Mouse (Mus musculus) cortical plate, adult 2 months (tissue): Measurements from ENCODE around the gene Tssk6. TPM values are rescaled to one million over a fixed set of nuclear protein-coding genes. Genes with fewer than 3 reads are reported as not detected.

Source experiments
- H3K27ac ChIP-seq: fragments of 200-500 bp; 2 replicates; pipeline ENCODE4 v1.5.1; 2012; ENCODE audit warnings: low read length, control low read depth, inconsistent platforms; ENCODE audit not compliant: insufficient read depth
- H3K4me1 ChIP-seq: fragments of 200-500 bp; 2 replicates; pipeline ENCODE4 v1.6.1; 2011; ENCODE audit warnings: low read length; ENCODE audit not compliant: control insufficient read depth, insufficient read depth
- H3K4me3 ChIP-seq: fragments of 200-500 bp; 2 replicates; pipeline ENCODE4 v1.5.1; 2011; ENCODE audit warnings: mild to moderate bottlenecking, low read length, control low read depth; ENCODE audit not compliant: insufficient read depth
- CTCF ChIP-seq: fragments of 200-500 bp; IDR thresholded peaks from 2 replicates; pipeline ENCODE4 v1.5.1; 2011; ENCODE audit warnings: mild to moderate bottlenecking, control low read depth, low read length; ENCODE audit not compliant: insufficient read depth; ENCODE audit errors: extremely low read depth
- POLR2A ChIP-seq: fragments of 200-500 bp; IDR thresholded peaks from 2 replicates; pipeline ENCODE4 v1.6.1; 2011; ENCODE audit warnings: mild to moderate bottlenecking, low read length, control low read depth; ENCODE audit not compliant: insufficient read depth; ENCODE audit errors: extremely low read depth
- polyA plus RNA-seq: library from polyadenylated mRNA; depleted of rRNA; stranded (reverse); fragments of >200 nt; gene quantifications from 2 replicates; pipeline ENCODE4 v1.2.3, GENCODE M21; 2012; rRNA removed

Tssk6 gene
- 0.29 and 0.40 TPM in 2 replicates for polyA plus RNA-seq

DNA sequence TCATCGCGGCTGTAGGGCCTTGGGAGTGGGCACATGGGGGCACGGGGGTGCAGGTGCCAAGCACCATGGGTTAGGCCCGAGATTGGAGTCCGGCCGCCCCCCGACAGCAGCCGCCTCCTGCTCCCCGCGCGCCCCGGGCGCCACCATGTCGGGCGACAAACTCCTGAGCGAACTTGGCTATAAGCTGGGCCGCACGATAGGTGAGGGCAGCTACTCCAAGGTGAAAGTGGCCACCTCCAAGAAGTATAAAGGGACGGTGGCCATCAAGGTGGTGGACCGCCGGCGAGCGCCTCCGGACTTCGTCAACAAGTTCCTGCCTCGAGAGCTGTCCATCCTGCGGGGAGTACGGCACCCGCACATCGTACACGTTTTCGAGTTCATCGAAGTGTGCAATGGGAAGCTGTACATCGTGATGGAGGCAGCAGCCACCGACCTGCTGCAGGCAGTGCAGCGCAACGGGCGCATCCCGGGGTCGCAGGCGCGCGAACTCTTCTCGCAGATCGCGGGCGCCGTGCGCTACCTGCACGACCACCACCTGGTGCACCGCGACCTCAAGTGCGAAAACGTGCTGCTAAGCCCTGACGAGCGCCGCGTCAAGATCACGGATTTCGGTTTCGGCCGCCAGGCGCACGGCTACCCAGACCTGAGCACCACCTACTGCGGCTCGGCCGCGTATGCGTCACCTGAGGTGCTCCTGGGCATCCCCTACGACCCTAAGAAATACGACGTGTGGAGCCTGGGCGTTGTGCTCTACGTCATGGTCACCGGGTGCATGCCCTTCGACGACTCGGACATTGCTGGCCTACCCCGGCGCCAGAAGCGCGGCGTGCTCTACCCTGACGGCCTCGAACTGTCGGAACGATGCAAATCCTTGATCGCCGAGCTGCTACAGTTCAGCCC lies at the start of gene Tssk6, which contains the start of the genes Ndufa13 and Yjefn3:
Gene Tssk6, plus strand, starts transcription at position 22 of the 900 bp plus-strand sequence.
Gene Ndufa13, minus strand, starts transcription at position 396 of the 900 bp plus-strand sequence.
Gene Yjefn3, minus strand, starts transcription at position 550 of the 900 bp plus-strand sequence.
- Histone ChIP-seq H3K27ac (peak within 1 kb of the TSS; percentile 70), H3K4me3 (peak within 1 kb of the TSS; percentile 73), H3K4me1 (peaks cover 10% of the 10 kb centered on the region)
- no peak for TF ChIP-seq CTCF
- TF ChIP-seq POLR2A, result no peak

DNA sequence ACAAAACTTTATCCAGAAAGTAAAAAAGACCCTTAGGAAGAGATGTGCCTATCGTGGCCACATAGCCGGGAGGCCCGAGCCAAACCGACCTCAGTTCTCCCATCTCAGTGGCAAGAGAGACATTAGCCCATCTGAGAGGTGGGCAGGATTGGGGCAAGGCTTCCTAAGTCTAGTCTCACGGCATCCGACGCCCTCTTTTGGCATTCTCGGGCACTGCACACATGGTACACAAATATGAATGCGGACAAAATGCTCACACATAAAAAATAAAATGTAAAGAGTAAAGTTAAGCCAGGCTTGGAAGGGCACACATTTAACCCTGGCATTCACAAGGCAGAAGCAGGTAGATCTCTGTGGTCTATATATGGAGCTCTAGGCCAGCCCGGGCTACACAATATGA lies 48.1 kb upstream of the Tssk6 start:
- TF ChIP-seq POLR2A, result no peak
- TF ChIP-seq CTCF, result no peak
- Histone ChIP-seq H3K4me1 (no peaks in the 10 kb centered on the region), H3K27ac (no peak overlapping the region), H3K4me3 (no peak overlapping the region)

DNA sequence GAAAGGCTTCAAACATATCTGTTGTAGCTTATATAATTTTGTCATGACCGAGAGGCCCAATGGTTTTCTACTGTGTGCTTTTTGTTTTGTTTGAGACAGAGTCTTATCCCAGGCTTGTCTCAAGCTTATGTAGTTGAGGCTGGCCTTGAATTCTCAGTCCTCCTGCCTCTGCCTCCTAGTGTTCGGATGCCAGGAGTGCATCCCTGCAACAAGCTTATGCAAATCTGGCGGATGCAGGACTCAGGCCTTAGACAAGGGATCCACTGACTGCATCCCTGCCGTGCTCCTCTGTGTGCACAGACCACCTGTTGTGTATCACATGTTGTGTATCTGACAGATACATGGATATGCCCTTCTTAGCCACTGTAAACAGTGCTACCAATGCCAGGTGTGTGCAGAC lies 41.2 kb upstream of the Tssk6 start:
- TF ChIP-seq CTCF (no peak), POLR2A (no peak)
- Histone ChIP-seq H3K27ac (no peak overlapping the region), H3K4me1 (peaks cover 2% of the 10 kb centered on the region), H3K4me3 (no peak overlapping the region)

DNA sequence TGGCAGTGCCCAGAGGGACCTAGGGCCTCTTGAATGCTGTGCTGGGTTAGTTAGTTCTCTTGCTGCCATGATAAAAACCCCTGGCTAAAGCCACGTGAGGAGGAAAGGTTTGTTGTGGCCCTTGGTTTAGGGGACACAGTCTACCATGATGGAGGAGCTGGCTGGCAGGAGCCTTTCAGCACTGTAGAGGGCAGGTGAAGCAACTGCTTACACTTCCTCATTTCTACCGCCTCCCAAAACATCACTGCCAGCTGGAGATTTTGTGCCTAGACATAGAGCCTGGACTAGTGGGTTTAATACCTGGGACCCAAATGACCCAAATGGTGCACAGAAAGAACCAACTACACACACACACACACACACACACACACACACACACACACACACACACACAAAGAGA lies 40.7 kb upstream of the Tssk6 start:
- H3K4me3 ChIP-seq, result no peak overlapping the region
- TF ChIP-seq POLR2A, result no peak
- TF ChIP-seq CTCF, result no peak
- H3K4me1 ChIP-seq, result peaks cover 2% of the 10 kb centered on the region
- H3K27ac ChIP-seq, result no peak overlapping the region

DNA sequence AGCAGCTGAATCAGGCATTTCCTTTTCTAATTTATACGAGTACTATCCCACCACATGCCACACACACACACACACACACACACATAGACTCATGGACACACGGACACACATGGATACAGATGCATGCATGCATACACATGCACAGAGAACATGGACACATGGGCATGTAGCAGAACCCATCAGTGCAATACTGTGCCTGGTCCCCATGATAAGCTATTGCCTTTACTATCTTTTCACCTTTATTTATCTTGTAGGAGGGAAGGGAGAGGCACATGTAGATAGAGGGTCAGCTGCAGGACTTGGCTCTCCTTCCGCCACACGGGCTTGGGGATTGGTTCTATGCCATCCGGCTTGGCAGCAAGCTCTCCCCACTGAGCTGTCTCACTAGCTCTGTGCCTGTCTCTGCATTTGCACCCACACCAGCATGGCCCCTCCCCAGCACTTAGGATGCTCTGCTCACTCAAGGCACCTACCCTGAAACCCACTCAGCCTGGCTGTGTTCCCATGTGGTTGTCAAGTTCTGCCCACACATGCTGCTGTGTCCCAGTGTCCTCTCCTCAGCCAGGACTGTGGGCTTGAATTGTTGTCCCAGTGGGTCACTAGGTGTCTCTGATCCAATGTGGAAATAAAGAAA lies 38.5 kb upstream of the Tssk6 start:
- peaks cover 2% of the 10 kb centered on the region for H3K4me1 ChIP-seq
- H3K4me3 ChIP-seq, result no peak overlapping the region
- H3K27ac ChIP-seq, result no peak overlapping the region
- TF ChIP-seq POLR2A, result no peak

DNA sequence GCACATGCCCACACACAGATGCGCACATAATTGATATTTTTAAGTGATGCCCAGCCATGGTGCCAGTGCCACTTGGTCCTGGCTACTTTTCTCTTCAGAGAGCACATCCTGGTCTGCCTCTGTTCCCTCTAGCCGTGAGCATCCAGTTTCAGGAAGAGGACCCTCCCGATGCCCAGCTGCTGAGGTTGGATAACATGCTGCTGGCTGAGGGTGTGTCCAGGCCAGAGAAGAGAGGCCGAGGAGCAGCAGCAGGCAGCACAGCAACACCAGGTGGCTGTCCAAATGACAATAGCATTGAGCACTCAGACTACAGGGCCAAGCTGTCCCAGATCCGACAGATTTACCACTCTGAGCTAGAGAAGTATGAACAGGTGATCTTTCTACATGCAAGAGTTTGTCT lies 37.8 kb upstream of the Tssk6 start:
- Histone ChIP-seq H3K4me1 (peaks cover 2% of the 10 kb centered on the region), H3K4me3 (no peak overlapping the region), H3K27ac (no peak overlapping the region)
- TF ChIP-seq POLR2A (no peak), CTCF (no peak)

DNA sequence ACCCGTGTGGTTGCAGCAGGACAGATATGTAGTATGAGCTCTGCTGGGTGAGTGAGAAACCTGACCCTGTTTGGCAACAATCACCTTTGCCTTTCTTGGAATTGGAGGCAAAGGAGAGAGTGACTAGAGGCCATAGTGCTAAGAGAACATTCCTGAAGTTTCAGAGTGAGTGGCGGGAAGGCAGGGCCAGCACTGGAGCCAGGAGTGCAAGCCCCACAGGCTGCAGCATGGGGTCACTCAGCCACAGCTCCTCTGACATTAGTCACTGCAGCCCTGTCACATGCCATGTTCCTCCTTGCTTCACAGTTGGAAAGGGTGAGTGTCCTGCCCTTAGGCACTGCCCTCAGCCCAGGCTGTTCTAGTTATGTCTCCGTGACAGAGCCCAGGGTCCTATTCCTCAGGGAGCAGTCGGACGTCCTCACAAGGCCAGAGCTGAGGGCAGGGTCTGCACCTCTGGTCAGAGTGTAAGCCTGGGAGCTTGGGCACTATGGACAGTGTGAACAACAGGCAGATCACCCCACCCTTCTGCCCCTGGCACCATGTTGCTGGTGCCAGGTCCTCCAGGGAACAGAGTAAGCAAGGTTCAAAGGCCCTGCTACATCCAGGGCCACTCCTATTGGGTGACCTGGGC lies 34.2 kb upstream of the Tssk6 start:
- H3K27ac ChIP-seq, result no peak overlapping the region
- TF ChIP-seq POLR2A, result no peak
- no peak for TF ChIP-seq CTCF
- H3K4me3 ChIP-seq, result no peak overlapping the region

DNA sequence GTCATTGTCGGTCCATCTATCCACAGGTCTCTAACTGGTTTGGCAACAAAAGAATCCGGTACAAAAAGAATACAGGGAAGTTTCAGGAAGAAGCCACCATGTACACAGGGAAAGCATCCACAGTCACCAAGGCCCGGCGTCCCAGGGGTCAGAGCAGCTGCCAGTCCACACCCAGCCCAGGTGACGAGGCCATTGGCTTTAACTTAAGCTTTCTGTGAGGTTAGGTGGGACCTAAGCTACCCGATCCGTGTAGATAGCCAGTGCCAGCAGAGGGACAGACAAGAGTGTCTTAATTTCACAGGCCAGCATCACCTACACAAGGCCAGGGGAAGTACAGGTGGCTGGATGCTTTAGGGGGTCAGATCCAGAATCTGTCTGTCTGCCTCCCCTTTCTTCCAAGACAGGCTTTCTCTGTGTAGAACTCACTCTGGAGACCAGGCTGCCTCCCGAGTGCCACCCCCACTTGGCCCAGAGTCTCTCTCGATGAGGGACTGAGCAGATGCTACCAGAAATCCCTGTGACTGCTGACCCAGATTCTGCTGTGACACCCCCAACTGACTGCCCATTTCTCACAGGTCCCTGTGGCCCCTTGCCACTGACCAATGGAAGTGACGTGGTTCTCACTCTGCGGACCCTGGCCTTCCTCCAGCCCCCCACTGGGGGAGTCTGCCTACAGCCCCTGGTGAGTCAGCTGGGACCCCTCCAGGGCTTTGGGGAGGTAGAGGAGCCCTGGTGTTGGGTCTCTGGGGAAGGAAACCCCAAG lies 31.8 kb upstream of the Tssk6 start:
- peaks cover 3% of the 10 kb centered on the region; the same call in 1 of the 2 replicates for H3K4me1 ChIP-seq
- H3K4me3 ChIP-seq, result no peak overlapping the region
- TF ChIP-seq POLR2A (no peak), CTCF (no peak)
- no peak overlapping the region for H3K27ac ChIP-seq

More for the DNA sequence above, 34.2 kb upstream of the Tssk6 start:
- peaks cover 5% of the 10 kb centered on the region for H3K4me1 ChIP-seq

DNA sequence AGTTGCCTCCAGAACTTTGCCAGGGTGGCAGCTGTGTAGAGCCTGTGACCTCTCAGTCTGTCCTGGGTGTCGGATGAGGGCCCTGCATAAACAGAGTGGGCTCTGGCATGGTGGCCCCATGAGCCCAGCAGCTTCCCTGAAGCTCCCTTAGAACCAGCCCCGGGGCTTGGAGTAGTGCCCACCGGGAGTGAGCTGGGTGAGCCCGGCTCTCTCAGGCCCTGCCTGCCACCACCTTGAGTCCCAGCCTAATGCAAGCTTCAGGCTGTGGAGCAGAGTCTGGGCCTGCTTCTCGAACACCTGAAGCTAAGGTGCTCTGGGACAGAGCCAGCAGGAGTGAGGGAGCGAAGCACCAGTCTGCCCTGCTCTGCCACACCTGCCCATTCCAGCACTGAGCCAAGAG lies 31.1 kb upstream of the Tssk6 start:
- no peak overlapping the region for H3K4me3 ChIP-seq
- TF ChIP-seq POLR2A, result no peak
- TF ChIP-seq CTCF, result no peak
- H3K27ac ChIP-seq, result no peak overlapping the region
- H3K4me1 ChIP-seq, result peaks cover 3% of the 10 kb centered on the region; the same call in 1 of the 2 replicates
